Mouse (Mus musculus) urinary bladder, postnatal 4 days (tissue): ENCODE results near the gene Car12.

Experiments used
- DNase-seq, 2 experiments: peaks; one replicate each; pipeline ENCODE4 v3.0.0; 2021 to 2022; ENCODE audit warnings: low spot score in 2 of 2

Car12 gene

DNA sequence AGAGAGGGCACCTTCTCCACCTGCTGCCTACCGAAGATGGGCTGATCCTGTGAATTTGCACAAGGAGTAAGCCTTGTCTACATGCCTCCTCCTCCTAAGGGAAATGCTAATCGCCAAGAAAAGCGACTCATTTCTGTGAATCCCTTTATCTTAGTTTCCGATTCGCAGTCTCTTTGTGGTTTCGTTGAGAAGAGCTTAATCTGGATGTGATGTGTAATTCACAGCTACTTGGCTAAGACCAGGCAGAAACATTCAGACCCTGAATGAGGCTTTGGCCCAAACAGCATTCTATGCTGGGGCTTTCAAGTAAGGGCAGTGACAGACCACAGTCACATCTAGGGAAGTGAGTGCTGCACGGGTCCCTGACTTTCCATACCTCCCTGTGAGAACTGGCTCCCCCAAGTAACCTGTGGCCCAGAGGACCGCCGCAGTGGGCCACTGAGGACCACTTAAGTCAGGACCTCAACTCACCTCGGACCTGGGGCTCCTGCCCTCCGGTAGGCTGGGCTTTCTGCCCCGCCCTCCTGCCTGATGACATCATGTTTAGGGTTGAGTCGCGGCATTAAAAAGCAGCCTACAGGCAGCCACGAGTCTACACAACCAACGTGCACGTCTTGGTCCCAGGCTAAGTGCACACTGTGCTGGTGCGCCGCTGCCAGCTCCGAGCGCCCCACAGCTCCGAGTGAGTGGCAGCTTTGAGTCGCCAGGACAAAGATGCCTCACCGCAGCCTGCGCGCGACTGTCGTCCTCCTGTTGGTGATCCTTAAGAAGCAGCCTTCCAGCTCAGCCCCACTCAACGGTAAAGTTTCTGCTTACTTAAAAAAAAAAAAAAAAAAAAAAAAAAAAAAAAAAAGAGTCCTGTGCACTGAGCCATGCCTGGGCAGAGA is at the start of gene Car12:
Car12 (plus strand) TSS at position 552 of the 887 bp plus-strand sequence.
- no peak for DNase-seq

DNA sequence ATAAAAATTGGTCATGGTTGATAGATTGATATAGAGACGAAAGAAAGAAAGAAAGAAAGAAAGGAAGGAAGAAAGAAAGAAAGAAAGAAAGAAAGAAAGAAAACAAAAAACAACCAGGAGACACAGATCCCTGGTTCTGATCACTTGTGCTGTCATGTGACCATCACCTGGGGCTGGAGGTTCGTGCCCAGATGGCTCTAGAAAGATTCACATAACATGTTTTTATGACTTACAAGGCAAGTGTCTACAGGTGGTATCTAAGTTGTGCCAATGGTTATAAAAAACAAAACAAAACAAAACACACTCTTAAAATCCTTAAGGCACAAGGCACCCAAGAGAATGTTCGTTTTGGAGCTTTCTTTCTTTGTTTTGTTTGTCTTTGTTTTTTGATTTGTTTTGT is 49.7 kb upstream of the Car12 start:
- no peak for DNase-seq

DNA sequence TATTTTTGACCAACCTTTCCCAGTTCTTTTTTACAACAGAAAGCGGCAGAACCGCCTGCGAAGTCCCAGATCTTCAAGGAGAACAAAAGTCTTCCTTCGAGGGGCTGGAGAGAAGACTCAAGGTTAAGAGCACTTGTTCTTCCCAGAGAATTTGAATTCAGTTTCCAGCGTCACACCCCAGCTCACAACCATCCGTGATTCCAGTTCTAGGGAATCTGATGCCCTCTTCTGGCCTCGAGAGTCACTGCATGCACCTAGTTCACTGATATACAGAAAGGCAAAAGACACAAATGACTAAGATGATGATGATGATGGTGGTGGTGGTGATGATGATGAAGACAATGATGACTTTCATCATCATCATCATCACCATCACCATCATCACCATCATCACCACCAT is 48.9 kb upstream of the Car12 start:
- no peak for DNase-seq

DNA sequence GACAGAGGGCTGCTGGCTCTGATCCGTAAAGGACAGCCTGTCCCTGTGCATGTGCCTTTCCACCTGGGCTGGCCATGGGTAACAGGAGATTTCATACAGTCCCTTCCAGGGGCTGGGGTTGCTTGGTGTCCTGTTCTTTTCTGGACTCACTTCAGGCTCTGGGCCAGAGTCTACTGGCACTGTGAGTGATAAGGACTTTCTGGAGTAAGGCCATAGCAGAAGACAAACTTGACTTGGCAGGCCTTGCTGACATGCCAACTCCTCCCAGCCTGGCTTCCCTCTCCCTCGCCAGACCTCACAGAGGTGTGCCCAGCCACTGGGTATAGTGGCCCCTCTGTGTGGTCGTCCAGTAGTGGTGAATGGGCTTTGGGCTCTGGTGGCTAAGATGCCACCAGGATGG is 47.3 kb upstream of the Car12 start:
- no peak for DNase-seq

DNA sequence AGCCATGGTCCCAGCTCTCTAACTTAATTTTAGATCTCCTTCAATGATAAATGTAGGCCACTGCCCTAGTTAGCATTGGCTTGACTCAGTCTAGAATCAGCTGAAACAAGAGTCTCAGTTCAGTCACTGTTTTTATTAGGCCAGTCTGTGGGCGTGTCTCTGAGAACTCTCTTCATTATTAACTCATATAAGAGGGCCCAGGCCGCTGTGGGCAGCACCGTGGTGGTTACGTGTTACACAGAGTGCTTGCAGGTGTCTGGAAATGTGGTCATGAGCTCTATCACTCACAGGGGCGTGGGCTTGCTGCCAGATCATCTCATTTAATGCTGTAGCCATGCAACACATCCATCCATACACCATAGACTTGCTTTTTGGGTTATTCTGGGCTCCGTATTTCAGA is 46.4 kb upstream of the Car12 start:
- DNase-seq: no peak

DNA sequence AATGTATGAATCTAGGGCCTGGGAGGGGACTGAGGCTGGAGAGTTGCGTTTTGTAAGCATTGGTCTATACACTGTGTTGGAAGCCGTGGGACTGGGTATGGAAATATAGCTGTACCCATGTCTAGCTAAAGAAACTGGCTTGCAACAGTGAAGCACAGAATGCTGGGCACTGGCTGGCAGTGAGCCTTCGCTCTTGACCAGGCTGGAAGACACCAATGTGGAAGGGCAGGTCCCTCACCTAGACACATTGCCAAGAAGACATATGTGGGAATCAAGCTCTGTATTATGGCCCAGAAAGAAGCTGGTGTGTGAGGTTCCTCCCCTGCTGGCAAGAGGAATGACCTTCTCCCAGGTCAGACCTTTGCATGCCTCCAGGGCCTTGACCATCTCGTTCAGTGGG is 45.6 kb upstream of the Car12 start:
- DNase-seq: no peak

DNA sequence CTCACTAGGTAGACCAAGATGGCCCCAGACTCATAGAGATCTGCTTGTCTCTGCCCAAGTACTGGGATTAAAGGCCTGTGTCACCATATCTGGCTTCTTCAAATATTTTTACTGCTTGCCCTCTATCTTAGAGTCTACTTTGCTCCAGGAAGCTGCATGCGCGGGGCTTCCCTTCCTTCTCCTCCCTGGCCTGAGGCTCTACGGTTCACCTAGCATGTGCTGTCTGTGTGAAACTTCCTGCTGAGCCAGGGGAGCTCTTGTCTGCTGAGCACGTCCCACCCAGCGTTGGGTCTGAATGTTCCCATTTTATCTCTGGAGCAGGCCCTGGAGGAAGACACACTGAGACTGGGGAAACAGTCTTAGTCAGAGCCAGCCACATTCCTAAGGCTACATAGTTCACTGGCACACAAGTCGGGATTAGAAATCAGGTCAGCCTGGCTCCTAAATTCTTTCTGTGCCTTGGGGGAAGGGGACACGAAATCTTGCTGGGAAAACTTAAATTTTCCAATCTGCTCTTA is 43.9 kb upstream of the Car12 start:
- peak in 1 of 2 experiments; percentile 32 for DNase-seq

DNA sequence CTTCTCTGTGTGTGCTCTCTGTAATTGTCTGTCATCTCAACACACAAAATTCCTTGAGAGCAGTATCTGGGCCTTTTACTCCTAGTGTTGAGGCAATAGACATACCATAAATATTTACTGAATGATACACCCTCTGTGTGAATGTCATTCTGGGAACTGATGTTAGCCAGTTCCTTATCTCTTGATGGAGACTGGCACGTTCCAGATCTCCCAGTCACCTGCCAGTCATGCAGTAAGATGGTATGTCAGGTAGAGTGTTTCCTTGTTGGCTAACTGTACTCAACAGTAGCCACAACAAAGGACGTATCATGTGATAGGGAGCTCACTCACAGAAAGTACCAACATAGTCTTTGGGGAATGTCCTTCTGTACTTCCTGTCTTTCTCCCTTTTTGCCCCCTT is 39.7 kb upstream of the Car12 start:
- DNase-seq: no peak

DNA sequence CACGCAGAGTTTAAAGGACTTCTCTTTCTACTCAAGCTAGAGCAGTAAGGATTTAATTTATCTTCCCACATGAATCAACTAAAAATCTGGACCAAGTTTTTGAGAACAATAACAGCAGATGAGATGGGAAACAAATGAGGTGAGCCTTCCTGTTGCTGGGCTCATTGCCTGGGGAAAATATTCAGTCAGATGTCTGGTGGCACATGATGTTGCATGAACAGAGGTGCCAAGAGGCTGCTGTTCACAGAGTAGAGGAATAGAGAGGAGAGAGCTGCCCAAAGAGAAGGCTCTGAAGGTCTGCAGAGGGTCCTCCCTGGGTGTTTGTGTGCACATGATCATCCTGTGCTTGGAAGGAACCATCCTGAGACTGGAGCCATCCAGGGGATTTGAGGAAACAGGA is 37.9 kb upstream of the Car12 start:
- DNase-seq: no peak

DNA sequence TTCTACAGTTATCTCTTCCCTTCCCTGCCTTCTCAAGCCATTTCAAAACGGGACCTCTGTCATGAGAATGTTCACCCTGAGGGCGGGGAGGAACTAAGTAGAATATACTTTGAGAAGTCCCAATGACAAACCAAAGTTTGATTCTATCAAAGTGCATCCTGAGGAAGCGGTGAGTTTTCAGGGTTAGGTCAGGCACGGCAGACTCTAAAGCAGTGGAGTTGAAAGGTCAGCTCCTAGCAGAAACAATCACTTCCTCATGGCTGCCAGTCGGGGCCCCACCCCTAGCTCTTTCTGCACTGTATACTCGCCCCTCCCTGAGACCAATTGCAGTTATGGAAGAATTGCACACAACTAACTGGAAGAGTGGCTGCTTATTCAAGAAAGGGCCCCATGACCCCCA is 33.4 kb upstream of the Car12 start:
- no peak for DNase-seq

DNA sequence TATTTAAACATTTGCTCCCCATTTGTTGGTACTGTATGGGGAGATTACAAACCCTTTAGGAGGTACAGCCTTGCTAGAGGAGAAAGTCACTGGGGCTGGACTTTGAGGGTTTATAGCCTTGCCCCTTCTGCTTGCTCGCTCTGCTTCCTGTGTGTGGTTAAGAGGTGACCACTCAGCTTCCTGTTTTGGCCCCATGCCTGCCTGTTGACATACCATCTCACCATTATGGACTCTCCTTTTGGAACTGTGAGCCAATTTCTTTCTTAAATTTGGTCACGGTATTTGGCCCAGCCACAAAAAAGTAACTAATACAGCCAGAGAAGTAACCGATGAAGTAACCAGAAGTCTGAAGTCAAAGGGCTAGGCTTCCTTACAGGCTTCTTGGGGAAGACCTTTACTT is 30.7 kb upstream of the Car12 start:
- no peak for DNase-seq

DNA sequence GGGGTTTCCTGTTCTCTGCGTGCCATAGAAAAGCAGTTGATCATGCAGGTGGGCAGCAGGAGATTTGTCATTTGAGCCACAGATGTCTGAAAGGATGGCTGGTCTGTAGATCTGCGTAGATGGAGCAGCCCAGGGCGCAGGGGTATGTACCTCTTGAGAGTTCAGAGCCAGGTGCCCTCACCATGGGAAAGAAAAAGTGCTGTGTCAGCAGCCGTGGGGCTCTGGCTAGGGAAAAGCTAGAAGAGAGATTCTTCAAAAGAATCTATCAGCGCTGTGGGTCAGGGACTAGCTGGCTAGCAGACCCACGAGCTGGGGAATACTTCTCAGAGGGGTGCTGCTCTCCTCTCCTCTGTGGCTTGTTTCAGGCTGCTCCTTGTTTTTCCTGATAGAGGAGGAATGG is 27.8 kb upstream of the Car12 start:
- DNase-seq: no peak

DNA sequence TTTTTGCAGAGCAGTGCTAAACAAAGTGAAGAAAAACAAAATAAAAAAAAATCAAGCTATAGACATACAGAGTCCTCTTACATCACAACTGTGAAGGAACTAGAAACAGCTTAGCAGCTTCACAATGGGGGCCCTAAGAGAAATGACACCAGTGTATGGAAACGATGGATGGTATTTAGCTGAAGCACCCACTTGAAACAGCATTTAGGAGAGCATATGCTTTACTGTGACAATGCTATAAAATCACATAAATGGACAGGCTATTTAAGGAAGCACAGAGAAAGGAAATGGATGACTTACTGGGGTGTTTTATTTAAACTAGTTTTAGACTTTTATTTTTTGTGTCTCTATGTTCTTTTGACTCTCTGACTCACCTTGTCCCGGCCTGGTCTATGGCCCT is 25.8 kb upstream of the Car12 start:
- DNase-seq: no peak

DNA sequence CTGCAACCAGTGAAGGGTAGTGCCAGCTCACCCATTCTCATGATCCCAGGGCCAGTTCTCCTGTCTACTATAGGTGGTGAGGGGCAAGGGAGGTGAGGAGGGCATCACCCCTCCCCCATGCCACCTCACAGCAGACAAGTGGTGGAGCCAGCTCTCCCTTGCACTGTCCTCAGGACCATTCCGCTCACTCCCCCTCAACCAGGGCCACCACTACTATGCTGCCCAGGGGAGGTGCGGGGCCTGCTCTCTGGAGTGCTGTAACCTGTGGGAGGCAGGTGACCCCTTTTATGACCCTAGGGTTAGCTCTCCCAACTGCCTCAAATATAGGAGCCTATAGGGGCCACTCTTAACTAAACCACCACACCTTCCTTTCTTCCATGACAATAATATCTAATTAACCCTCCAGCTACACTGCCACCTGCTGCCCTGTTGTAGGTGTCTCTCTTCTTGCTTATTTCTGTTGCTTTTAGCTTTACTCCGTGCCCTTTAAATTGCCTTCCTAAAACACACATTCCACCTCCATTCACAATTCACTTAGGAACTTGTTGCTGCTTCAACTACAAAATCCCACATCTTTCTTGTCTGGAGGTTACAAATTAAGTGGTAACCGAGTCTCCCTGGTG is 21.7 kb upstream of the Car12 start:
- no peak for DNase-seq

DNA sequence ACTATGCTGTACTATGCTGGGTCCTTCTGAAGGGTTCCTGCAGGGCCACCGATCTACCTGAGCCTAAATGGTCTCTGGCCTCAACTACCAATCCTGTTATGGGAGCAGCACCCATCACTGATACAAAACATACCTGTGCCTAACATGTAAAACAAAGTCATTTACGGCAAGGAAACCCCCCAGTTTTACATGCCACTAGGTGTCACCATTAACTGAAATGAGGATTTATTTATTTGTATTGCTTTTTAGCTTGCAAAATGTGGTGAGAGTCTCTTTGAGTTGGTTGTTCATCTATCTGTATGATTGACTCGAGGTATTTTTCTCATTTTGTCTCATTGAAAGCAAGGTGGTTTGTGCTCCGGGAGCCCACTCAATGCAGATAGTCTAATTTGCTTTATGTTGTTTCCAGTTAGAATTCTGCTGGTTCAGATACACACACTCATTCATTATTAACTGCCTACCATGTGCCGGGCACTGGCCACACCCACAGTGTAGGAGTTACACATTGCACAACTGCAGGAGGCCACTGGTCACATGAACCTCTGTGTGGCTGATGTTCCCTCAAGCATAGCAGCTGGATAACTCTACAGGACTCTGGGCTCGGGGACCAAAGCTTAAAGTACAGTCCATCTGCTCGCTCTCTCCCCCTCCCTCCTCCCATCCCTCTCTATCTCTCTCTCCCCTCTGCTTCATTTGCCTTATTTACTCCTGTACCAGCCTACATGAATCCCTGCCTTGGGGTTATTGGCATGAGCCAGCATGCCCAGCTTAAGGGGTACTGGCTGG is 15.9 kb upstream of the Car12 start:
- no peak for DNase-seq

DNA sequence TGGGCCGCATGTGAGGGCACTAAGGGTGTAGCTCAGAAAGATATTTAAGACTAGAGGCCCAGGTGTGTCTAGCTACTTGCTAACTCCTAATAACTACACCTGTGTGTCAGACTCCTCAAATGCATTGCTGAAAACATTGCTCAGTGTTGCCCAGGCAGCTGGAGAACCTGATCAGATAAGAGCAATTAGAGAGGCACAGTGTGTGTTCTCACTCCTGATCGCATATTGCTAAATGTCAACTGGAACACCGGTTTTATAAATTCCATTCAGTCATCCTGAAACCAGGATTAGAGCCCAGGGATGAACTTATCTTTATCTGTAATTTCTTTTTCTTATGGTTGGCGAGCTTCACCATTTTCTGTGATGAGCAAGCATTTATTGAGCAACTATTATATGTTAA is 13.7 kb upstream of the Car12 start:
- DNase-seq: no peak

DNA sequence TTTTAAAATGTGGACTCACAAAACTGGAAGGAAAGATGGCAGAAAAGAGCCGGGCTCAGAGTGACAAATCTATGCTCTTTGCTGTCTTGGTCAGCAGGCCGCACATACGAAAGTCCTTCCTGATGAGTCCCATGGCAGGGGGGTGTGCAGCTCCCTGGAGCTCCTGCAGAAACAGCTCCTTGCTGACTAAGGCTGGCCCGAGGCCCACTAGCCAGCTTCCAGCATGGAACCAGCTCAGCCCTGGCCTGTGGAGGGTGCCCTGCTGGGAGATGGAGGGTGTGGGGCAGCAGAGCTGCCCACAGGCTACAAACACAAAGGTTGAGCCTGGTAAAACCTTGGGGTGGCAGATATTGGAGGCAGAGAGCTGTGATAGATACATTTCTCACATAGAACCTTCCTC is 10.5 kb upstream of the Car12 start:
- no peak for DNase-seq

DNA sequence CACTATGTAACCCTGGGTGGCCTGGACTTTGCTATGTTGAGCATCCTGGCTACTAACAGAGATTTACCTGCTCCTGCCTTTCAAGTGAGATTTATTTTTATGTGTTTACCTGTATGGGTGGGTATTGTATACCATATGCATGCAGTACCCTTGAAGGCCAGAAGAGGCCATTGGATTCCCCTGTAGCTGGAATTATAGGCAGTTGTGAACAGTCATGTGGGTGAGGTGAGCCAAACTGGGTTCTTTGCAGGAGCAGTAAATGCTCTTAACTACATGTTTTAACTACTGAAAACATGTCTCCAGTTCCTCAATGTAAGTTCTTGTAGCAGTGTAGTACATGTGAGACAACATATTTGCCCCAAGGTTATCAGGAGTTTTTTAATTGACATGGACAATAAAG is 8.1 kb upstream of the Car12 start:
- DNase-seq: no peak

DNA sequence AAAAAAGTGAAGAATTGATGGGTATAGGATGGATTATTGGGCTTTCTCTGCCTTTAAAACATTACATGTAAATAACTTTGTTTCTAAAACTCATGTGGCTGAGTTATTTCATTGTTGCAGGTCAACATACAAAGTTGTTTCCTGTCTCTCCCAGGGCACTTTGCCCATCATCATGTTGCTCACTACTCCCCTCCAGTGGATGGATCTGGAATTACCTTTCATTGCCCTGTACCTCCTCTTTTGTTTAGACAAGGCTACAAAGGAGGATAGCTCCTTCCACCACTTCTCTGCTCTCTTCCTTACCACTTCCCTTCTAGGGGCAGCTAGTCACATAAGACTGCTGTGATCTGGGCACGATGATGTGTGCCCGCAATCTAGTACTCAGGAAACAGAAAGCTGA is 7.7 kb upstream of the Car12 start:
- DNase-seq: peak; percentile 40 to 74

DNA sequence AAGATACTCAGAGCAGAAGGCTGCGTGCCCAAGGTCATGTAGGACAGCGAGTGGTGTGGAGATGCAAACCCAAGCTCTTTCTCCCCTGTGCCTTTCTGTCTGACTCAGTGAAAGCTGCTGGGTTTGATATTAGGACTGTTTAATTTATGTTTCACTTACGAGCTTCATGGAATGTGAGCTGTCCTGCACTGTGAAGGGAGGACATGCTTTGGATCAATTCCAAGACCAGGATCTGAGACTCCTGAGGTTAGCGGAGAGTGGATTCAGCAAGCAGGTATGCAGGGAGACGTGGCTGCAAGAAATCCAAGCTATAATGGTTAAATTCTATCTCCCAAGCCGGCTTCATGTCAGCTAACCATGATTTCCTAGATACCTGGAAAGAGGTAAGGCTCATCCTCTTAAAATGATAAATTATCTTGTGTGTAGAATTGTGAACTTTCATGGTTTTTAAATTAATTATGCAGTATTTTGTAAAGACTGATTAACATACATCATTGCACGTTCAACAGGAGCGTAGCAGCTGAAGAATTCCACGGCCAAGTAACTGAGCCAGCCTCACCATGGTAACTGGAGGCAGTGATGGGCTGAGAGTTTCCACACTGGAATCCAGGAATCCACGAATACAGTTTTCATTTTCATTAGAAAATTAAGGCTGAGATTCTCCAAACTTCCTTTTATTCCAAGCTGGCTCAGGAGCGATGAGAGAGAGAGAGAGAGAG is 5.3 kb upstream of the Car12 start:
- DNase-seq: no peak

DNA sequence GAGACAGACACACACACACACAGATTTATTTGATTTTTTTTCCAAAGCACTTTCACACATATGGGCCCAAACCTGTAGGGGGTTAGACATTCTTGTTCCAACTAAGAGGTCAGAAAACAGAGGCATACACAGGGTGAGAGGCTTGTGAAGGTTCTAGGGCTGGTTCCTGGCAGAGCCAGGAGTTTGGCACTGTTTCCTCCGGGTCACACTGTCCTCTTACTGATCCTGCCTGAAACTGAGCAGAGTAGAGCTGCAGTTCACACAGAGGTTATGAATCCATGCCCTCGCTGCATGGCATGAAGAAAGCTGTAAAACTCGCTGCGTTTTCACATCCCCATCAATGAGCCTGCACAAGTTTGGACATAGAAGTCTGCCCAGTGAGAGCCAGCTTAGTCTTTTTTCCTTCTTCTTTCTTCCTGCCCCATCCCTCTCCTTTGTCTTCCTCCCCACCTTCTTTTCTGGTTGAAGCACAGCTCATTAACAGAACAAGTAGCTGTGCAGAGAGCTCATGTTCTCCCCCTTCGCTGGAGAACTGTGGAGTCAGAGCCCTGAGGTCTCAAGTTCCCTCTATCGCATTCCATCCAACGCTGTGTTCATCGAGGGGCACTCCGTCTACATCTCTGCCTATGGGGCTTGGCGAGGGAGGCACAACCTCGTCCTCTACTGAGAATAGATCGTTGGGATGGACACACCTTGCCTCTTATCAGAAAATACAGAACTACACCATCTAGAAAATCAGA is 4.5 kb upstream of the Car12 start:
- no peak for DNase-seq
